Mouse (Mus musculus): Measurements from ENCODE around the gene Rps6ka1. TPM values are rescaled to one million over a fixed set of nuclear protein-coding genes. Genes with fewer than 3 reads are reported as not detected.
A peak's percentile ranks its signal among the peaks of the same experiment; 100 is the strongest.

Rps6ka1 gene
- total RNA-seq, 2 experiments from 2014 or later: 36.1 to 37.3 TPM

DNA sequence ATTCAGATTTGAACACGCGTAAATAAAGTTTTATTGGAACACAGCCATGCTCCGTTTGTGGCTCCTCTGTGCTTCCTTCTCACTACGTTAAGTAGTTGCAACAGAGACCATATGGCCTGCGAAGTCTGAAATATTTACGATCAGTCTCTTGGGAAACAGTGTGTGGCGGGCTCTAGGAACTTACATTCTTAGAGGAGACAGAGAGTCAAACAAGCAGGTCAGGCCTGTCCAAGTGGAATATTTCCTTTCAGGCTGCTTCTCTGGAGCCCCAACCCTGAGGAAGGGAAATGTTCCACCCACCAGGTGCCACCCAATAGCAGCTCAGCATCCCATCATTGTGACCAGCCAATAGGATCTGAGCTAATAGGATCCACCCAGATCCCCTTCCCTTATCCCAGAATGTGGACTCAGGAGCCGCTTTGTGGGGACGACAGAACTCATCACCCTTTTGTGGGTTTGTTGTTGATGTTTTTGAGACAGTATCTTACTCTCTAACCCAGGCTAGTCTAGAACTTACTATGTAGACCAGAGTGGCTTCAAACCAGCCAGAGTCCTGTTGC lies 11.7 kb upstream of the Rps6ka1 start:
- no peak for ATAC-seq (replicated peaks; ENCODE audit: low FRiP score, low TSS enrichment, poor library complexity, severe bottlenecking)

GRCm38 (mm10) chr4:133898151-133898550 lies 10.6 kb upstream of the Rps6ka1 start:
- no peak for ATAC-seq (replicated peaks; ENCODE audit: low FRiP score, low TSS enrichment, poor library complexity, severe bottlenecking)

DNA sequence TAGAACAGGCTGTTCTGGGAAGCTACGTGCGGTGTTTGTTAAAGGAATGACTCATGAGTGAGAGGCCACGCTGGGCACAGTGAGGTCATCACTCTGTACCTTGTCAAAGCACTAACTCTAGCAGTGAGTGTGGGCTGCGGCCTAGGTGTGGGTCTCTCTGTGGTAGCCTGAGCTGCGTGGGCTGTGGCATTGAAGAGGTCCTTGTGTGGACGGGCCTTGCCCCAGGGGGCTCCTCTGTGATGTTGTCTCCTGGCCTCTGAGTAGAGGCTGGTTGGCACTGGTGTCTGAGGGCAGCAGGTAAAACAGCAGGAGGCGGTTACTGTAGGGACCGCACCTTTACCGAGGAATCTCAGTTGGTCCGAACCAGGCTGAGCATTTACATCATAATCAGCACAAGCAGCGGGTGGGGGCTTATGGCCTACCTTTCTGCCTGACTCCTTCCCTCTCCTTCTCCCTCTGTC lies 9.9 kb upstream of the Rps6ka1 start:
- ATAC-seq (replicated peaks; ENCODE audit: low FRiP score, low TSS enrichment, poor library complexity, severe bottlenecking): no peak

GRCm38 (mm10) chr4:133896984-133897383 lies 9.4 kb upstream of the Rps6ka1 start:
- no peak for ATAC-seq (replicated peaks; ENCODE audit: low FRiP score, low TSS enrichment, poor library complexity, severe bottlenecking)

DNA sequence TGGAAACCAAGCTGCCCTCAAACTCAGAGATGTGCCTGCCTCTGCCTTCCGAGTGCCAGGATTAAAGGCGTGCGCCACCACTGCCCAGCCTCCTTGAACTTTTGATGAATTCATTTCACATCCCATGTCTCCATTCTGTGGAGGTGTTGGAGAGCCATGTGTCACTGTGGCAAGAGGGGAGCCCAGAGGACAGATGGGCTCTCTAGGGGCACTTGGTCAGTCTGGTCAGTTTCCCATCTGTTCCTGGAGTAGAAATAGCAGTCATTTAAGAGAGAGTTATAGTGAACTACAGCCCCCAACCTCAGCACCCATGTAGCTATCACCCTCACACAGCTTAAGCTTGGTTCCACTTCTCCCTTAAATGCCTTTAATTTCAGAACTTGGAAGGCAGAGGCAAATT lies 8.4 kb upstream of the Rps6ka1 start:
- ATAC-seq (replicated peaks; ENCODE audit: low FRiP score, low TSS enrichment, poor library complexity, severe bottlenecking): no peak

DNA sequence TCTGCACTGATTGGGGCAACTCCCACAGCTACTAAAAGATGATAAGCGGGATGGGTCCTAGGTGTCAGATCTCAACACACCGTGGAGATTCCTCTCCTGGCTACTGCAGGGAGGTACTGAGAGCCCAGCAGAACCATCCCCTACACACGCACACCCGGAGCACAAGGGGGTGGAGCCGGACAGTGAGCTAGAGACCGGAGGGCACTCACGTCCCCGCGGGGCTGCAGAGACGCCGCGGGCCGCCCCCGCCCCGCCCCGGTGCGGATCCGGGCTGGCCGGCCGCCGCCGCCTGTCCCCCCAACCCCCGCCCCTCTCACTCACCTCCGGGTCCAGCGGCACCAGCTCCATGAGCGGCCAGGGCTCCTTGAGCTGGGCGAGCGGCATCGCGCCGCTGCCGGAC lies 348 bp downstream of the Rps6ka1 start:
- ATAC-seq (replicated peaks; ENCODE audit: low FRiP score, low TSS enrichment, poor library complexity, severe bottlenecking): no peak

- no peak for ATAC-seq (replicated peaks; ENCODE audit: low FRiP score, low TSS enrichment, poor library complexity, severe bottlenecking)
Observed at GRCm38 (mm10) chr4:133885991-133886501, 1.6 kb downstream of the Rps6ka1 start.

- no peak for ATAC-seq (replicated peaks; ENCODE audit: low FRiP score, low TSS enrichment, poor library complexity, severe bottlenecking)
Observed at GRCm38 (mm10) chr4:133885331-133885730, 2.3 kb downstream of the Rps6ka1 start.

GRCm38 (mm10) chr4:133884888-133885287 lies 2.7 kb downstream of the Rps6ka1 start:
- no peak for ATAC-seq (replicated peaks; ENCODE audit: low FRiP score, low TSS enrichment, poor library complexity, severe bottlenecking)

DNA sequence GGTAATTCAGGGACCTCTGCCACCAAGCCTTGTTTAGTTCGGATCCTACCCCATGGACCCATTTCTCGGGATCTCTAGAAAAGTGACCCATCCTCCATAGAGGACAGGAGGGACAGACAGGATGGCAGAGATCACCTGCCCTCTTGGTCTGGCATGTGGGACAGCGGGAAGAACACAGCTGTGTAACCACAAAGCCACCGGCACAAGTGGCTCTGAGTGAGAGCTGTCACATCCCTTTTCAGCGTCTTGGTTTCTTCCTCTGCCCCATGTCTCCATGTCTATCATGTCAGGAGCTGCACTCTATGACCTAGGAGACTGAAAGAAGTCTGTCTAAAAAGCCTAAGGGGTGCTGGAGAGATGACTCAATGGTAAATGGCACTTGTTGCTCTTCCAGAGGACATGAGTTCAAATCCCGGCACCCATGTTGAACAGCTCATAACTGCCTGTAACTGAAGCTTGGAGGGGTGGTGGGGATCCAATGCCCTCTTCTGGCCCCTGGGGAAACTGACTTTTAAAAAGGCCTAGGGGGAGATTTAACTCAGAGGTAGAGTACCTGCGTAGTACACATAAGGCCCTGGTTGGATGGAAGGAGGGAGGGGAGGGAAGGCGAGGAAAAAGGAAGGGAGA lies 3.4 kb downstream of the Rps6ka1 start:
- no peak for ATAC-seq (replicated peaks; ENCODE audit: low FRiP score, low TSS enrichment, poor library complexity, severe bottlenecking)

- no peak for ATAC-seq (replicated peaks; ENCODE audit: low FRiP score, low TSS enrichment, poor library complexity, severe bottlenecking)
Observed at GRCm38 (mm10) chr4:133881851-133882250, 5.7 kb downstream of the Rps6ka1 start.

- no peak for ATAC-seq (replicated peaks; ENCODE audit: low FRiP score, low TSS enrichment, poor library complexity, severe bottlenecking)
Observed at GRCm38 (mm10) chr4:133881399-133881798, 6.2 kb downstream of the Rps6ka1 start.

DNA sequence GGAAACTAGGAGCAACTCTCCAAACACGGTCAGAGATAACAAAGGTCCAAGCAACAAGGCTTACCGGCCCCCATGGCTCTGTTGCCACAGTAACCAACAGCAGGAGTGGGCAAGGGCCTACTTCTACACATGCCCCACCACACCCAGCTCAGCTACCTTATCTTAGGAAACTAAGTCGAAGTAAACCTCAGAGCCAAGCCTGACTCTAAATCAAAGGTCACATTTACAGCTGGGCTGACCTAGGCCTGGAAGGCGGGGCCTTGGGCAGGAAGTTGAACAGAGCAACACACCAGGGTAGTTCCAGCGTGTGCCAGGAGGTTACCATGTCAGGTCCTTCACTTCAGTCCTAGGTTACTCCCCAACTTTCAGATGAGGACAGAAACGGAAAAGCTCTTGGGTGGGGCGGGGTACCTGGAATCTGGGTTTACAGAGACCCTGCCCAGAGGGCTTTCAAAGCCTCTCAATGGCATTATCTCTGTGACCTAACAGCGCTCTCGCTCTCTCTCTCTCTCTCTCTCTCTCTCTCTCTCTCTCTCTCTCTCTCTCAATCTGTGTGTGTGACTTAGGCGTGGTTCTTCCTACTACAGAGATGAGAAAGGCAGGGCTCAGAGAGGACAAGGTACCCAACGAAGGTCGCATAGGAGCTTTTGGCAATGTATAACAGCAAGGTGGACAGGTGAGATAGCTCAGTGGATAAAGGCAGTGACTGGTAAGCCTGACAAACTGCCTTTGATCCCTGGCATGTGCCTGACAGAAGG lies 8.3 kb downstream of the Rps6ka1 start:
- ATAC-seq (replicated peaks; ENCODE audit: low FRiP score, low TSS enrichment, poor library complexity, severe bottlenecking): peak; percentile 58

GRCm38 (mm10) chr4:133877850-133878755 lies 9.5 kb downstream of the Rps6ka1 start:
- no peak for ATAC-seq (replicated peaks; ENCODE audit: low FRiP score, low TSS enrichment, poor library complexity, severe bottlenecking)

DNA sequence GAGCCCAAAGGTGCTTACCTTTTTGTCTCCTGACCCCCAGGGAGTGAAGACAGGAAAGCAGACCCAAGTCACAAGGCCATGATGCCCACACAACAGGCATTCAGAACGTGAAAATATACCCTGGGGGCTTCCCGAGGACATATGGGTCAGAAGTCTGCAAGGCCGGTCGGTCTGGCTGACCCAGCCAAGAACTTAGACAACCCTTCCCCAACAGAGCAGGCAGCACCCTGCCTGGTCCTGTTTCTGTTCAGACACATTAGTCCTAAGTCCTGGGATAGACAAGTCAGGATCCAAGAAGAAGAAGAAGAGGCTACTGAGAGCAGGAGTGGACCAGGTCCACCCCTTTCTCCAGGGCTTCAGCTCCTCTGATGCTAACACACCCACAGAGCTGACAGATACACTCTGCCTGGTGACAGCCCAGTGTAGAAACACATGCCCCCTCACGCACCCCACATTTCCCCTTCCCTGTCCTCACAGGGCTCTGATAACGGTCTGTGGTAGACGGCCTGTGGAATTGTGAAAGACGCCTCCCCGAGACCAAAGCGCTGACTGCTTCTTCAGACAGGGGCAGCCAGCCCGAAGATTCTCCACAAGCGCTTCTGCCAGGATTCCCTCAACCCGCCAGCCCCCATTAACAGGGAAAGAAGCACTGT lies 12.6 kb downstream of the Rps6ka1 start:
- ATAC-seq (replicated peaks; ENCODE audit: low FRiP score, low TSS enrichment, poor library complexity, severe bottlenecking): no peak

GRCm38 (mm10) chr4:133873926-133874864 lies 13.4 kb downstream of the Rps6ka1 start:
- no peak for ATAC-seq (replicated peaks; ENCODE audit: low FRiP score, low TSS enrichment, poor library complexity, severe bottlenecking)

DNA sequence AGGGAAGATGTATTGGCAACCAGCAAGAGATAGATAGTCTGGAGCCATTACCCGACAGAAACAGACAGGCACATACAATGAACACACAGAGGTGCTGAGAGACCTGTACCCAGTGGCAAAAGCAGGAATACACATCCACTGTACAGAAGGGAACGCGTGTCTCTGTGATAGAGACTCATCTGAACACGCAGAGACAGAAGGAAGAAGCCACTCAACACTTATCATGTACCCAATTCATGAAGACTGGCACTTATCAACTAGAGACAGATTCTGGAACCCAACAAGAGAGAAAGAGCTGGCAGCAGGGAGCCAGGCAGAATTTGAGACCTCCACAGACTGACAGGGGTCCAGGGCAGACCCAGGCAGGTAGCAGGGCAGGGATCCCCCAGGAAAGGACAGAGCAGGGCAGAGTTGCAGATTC lies 14.2 kb downstream of the Rps6ka1 start:
- peak; percentile 81 for ATAC-seq (replicated peaks; ENCODE audit: low FRiP score, low TSS enrichment, poor library complexity, severe bottlenecking)

DNA sequence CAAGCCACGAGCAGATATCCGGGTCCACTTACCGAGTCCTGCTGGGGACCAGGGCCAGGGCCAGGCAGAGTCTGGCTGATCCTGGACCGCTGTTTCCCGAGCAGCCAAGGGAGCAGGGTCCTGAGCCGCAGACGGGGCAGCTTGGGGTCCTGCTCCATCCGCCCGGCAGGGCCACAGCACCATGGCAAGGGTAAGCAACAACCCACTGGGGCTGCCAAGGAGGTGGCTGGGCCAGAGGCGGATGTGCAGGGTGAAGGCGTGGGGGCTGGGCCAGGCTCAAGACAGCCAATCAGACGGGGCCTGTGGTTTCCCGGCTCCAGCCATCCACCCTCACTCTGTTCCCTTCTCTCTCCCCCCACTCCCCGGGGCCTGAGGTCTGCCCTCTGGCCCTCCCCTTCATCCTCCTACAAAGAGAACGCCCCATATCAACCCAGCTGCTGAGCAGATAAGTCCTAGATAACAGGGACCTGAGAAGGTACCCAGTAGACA lies 14.7 kb downstream of the Rps6ka1 start:
- peak; percentile 67 for ATAC-seq (replicated peaks; ENCODE audit: low FRiP score, low TSS enrichment, poor library complexity, severe bottlenecking)
